Mouse (Mus musculus) limb, embryonic 10.5 days (tissue): ENCODE results near the gene Gabrr2. TPM values are rescaled to one million over a fixed set of nuclear protein-coding genes. Genes with fewer than 3 reads are reported as not detected.
"Not testable (repeated sequence)": the region's sequence is repeated elsewhere in the genome, so short reads cannot be mapped to it uniquely, and the experiment has no call there.

ENCODE experiments used
- DNase-seq: peaks from one replicate; pipeline ENCODE4 v3.0.0-alpha.2; 2017; ENCODE audit warnings: low spot score
- H3K27ac ChIP-seq: fragments of 300-500 bp; sonication (generic); 2 replicates; pipeline ENCODE4 v1.5.1; 2016; ENCODE audit warnings: mild to moderate bottlenecking
- H3K27me3 ChIP-seq: fragments of 300-500 bp; sonication (generic); 2 replicates; pipeline ENCODE4 v1.6.1; 2016; ENCODE audit warnings: low read depth, mild to moderate bottlenecking; ENCODE audit not compliant: poor library complexity, severe bottlenecking
- H3K36me3 ChIP-seq: fragments of 300-500 bp; sonication (generic); 2 replicates; pipeline ENCODE4 v1.6.1; 2016; ENCODE audit warnings: mild to moderate bottlenecking, moderate library complexity
- H3K4me1 ChIP-seq: fragments of 300-500 bp; sonication (generic); 2 replicates; pipeline ENCODE4 v1.6.1; 2016
- H3K4me3 ChIP-seq: fragments of 300-500 bp; sonication (generic); 2 replicates; pipeline ENCODE4 v1.5.1; 2016; ENCODE audit warnings: mild to moderate bottlenecking, moderate library complexity
- H3K9me3 ChIP-seq: fragments of 300-500 bp; sonication (generic); replicated peaks from 2 replicates; pipeline ENCODE4 v1.6.1; 2016; ENCODE audit warnings: mild to moderate bottlenecking
- whole genome bisulfite sequencing: fragments of 180-500 bp; shearing (Covaris S2); methylation state at CpG from one replicate; pipeline ENCODE4 v1.1.7; 2016; 5-methylcytosine and 5-hydroxymethylcytosine counted together
- polyA plus RNA-seq: library from polyadenylated mRNA; unstranded; fragments of >200 nt; fragmentation: Nextera tagmentation; extraction: Ambion mirVana; gene quantifications from 2 replicates; pipeline ENCODE4 v1.2.1, GENCODE M21; 2016

The Gabrr2 gene
- polyA plus RNA-seq, 1 experiment from 2014 or later: 0.10 TPM

DNA sequence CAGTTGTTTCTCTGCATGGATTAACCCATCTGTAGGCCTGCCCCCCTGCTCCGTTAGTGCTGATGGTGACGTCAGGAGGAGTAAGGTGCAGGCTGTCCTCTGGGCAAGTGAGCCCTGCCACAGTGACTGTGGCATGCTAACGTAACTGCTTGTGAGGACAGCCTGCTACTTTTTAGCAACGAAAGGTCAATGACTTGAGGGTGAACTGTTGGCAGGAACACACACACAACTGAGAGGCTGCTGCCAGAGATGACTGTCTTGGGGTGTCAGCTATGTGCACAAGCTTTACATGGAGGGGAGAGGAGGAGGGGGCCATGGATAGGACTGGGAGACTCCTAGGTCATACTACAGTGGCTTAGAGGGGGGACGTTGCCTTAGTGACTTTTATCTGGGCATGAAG lies 12.1 kb downstream of the Gabrr2 start:
- H3K27me3 ChIP-seq: no peaks in the 10 kb centered on the region
- H3K4me1 ChIP-seq: peaks cover 13% of the 10 kb centered on the region
- H3K9me3 ChIP-seq: no peaks in the 10 kb centered on the region
- WGBS: 81% methylated on average over 5 of the region's 5 CpGs
- no peak overlapping the region for H3K4me3 ChIP-seq
- DNase-seq: no peak
- H3K27ac ChIP-seq: no peak overlapping the region
- no peaks in the 10 kb centered on the region for H3K36me3 ChIP-seq

DNA sequence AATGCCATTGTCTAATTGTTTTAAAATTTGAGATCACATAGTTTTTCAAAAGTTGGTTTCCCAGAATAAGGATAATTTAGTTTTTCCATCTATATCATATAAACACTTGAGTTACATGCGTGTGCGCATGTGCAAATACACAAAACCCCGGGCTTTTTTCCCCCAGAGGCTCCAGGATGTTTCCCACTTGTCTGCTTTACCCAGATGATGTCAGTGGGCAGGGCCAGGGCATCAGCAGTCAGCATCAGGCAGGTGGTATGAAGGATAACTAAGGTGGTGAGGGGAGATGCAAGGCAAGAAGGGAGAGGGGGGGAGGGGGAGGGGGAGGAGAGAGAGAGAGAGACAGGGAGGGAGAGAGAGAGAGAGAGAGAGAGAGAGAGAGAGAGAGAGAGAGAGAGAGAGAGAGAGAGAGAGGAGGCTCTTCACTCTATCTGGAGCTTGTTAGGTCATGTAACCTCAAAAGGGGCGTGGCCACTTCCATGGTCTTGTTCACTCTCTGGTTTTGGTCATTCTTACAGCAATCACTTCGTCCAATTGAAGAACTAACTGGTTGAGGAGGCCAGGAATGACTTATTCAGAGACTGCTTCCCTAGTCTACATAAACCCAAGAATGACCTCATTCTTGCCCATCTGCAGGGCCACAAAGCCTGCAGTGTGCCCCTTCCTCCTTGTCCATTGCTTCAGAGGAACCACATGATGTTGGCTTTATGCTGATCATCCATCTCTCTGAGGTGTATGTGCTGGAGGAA lies 13.2 kb downstream of the Gabrr2 start:
- no peak for DNase-seq
- whole genome bisulfite sequencing: 83% methylated on average over 5 of the region's 5 CpGs
- Histone ChIP-seq H3K9me3 (no peaks in the 10 kb centered on the region), H3K36me3 (no peaks in the 10 kb centered on the region), H3K4me3 (no peak overlapping the region), H3K4me1 (peaks cover 13% of the 10 kb centered on the region), H3K27me3 (no peaks in the 10 kb centered on the region), H3K27ac (no peak overlapping the region)

DNA sequence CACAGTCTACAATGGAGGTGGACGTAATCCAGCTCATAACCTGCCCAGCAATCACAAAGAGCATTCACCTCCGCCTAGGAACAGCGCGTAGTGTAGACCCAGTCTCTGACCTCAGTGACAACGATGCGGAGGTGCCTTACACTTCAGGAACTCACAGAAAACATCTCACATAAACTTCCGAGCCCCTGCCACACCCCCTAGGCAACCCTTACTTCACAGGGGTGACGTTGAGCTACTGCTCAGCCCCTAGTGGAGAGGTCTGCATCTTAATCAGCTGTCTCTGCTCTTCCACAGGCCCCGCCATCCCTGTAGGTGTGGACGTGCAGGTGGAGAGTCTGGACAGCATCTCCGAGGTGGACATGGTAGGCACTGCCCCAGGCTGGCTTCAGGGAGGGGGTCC lies 14.4 kb downstream of the Gabrr2 start:
- Histone ChIP-seq H3K4me1 (peaks cover 13% of the 10 kb centered on the region), H3K27ac (no peak overlapping the region), H3K4me3 (no peak overlapping the region), H3K36me3 (no peaks in the 10 kb centered on the region), H3K9me3 (no peaks in the 10 kb centered on the region), H3K27me3 (no peaks in the 10 kb centered on the region)
- DNase-seq: no peak
- WGBS: 78% methylated on average over 11 of the region's 11 CpGs

DNA sequence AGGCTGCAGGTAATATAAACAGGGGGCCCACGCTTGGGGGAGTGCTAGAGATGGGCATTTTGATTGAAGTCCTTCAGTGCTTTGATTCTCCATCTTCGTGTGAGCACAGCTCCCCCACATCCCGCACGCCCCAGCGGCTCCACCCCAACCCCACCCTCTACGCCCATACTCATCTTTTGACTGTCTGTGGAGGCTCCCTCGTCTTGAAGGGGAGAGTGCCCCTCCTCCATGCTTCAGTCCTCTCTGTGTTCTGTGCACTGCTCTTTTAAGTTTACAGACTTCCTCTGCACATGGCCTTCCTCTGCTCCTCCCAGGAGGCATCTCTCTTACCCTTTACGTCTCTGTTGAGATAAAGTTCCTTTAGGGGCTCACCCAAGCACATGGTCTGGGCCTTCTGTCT lies 14.9 kb downstream of the Gabrr2 start:
- peaks cover 11% of the 10 kb centered on the region for H3K4me1 ChIP-seq
- 51% methylated on average over 8 of the region's 8 CpGs for WGBS
- no peak for DNase-seq
- H3K27me3 ChIP-seq: no peaks in the 10 kb centered on the region
- H3K36me3 ChIP-seq: no peaks in the 10 kb centered on the region
- no peak overlapping the region for H3K27ac ChIP-seq
- H3K9me3 ChIP-seq: no peaks in the 10 kb centered on the region
- H3K4me3 ChIP-seq: no peak overlapping the region

DNA sequence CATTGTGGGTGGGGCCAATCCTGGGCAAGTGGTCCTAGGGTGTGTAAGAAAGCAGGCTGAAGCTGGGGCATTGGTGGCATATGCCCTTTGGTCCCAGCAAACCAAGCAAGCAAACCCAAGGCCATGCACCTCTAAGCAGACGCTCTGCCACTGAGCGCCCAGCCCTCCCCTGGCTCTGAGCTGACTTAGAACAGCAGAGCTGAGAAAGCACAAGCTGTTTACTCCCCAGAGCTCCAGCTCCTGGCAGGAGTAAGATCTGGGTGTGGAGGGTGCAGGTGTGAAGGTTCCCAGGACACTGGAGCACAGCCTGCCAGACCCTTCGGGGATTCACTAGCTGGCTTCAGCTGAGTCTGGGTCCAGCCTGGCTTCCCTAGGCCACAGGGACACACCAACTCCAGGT lies 15.7 kb downstream of the Gabrr2 start:
- H3K27me3 ChIP-seq: no peaks in the 10 kb centered on the region
- no peak overlapping the region for H3K27ac ChIP-seq
- no peak for DNase-seq
- 89% methylated on average over 3 of the region's 3 CpGs for WGBS
- peaks cover 8% of the 10 kb centered on the region for H3K4me1 ChIP-seq
- no peak overlapping the region for H3K4me3 ChIP-seq
- no peaks in the 10 kb centered on the region for H3K36me3 ChIP-seq
- no peaks in the 10 kb centered on the region for H3K9me3 ChIP-seq

DNA sequence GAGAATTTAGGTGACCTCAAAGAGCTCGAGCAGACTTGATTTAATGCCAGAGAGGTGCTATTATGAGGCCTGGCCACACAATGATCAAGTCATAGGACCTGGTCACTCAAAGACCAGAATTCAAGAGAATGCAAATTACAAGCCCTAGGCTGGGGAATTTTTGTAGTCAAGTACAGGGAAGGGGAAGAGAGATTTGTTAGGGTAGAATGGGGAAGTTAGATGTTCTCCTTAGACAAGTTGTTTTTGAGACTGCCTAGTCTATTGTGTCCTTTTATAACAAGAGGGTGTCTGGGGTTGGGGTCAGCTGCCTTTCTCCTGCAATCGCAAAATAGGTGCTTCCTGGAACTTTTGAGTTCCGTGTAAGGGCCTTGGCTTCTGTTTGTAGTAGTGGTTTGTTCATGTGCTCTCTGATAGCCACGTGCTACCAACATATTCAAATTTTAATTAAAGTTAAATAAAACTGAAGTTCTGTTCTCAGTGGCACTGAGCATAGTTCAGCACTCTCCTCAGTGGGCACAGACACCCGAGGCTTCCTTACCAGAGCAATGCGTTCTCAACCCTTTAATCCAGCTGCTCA lies 36.4 kb downstream of the Gabrr2 start:
- DNase-seq: no peak
- no peaks in the 10 kb centered on the region for H3K27me3 ChIP-seq
- H3K27ac ChIP-seq: no peak overlapping the region
- H3K4me1 ChIP-seq: no peaks in the 10 kb centered on the region
- H3K9me3 ChIP-seq: no peaks in the 10 kb centered on the region
- no peaks in the 10 kb centered on the region for H3K36me3 ChIP-seq
- H3K4me3 ChIP-seq: no peak overlapping the region
- WGBS: 87% methylated on average over 6 of the region's 6 CpGs

DNA sequence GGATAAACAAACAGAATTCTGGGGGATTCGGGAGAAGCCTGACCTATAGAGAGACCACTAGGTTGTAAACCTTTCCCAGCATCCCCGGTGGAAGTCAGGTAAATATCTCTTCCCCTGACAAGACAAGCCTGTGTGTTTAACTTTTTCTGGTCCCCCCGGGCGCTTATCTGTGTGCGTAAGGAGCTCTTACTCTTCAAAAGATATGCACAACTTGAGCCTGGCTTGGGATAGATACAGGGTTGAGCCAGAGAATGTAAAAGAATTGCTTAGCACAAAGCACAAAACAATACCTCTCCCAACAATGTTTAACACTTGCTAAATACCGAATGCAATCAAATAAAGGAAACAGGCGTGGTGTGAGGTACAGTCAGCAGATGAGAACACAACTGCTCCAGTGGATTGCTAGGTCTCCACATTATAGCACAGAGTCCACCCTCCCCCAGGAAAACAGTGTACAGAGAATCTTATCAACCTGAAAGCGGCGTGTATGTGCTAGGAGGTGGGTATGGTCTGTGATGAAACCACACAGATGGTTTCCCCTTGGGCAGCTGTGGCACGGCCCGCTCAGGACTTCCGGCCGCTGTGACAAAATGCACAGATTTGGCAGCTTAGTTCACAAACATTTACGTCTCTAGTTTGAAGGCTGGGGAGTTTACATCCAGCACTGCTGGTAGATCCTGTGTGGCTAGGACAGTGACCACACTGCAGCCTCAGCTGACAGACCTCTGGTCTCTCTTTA lies 47.1 kb downstream of the Gabrr2 start:
- Histone ChIP-seq H3K9me3 (no peaks in the 10 kb centered on the region), H3K36me3 (no peaks in the 10 kb centered on the region), H3K27ac (no peak overlapping the region), H3K27me3 (no peaks in the 10 kb centered on the region), H3K4me1 (no peaks in the 10 kb centered on the region), H3K4me3 (no peak overlapping the region)
- no peak for DNase-seq
- WGBS: 90% methylated on average over 14 of the region's 14 CpGs

DNA sequence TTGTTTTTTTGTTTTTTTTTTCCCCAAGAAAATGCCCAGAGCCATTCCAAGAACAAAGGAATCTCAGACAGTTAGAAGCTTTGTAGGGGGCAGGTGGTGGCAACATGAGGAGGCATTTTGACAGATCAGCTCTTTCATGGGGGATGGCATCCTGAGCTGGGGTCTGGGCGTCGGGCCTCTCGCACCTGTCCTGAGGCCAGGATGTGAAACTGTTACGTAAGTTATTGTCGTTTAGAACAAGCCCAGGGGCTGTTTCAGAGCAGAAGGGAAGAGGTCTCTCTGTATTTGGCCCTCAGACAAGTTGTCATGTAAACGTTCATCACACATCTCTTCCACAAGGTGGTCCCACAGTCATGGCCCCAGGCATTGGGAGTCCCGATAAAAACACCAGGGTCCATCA lies 48.0 kb downstream of the Gabrr2 start:
- WGBS: 84% methylated on average over 7 of the region's 7 CpGs

DNA sequence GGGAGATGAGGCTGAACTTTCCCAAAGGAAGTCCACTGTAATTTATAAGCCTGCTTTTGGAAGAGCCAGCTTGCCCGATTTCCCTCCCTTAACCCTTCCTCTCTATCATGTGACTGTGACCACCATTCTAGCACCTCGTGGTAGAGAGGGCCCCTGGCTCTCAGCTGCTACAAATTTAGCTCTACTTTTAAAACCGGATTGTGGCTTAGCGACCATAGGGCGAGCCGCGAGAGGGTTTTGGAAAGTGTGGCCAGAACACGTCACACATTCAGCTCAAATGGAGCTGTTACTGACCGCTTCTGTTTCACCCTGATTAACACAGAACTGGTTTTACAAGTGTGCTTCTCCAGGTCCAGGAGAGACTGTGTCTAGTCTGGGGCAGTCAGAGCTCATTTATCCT lies 48.6 kb downstream of the Gabrr2 start:
- Histone ChIP-seq H3K9me3 (no peaks in the 10 kb centered on the region), H3K4me3 (no peak overlapping the region), H3K4me1 (no peaks in the 10 kb centered on the region), H3K27me3 (no peaks in the 10 kb centered on the region), H3K27ac (no peak overlapping the region), H3K36me3 (no peaks in the 10 kb centered on the region)
- no peak for DNase-seq
- WGBS: 92% methylated on average over 9 of the region's 9 CpGs

More for the DNA sequence above, 48.0 kb downstream of the Gabrr2 start:
- Histone ChIP-seq H3K27me3 (no peaks in the 10 kb centered on the region), H3K4me3 (no peak overlapping the region), H3K27ac (no peak overlapping the region), H3K4me1 (no peaks in the 10 kb centered on the region), H3K36me3 (no peaks in the 10 kb centered on the region), H3K9me3 (no peaks in the 10 kb centered on the region)
- no peak for DNase-seq

- H3K4me1 ChIP-seq, DNase-seq, H3K4me3 ChIP-seq, H3K9me3 ChIP-seq, H3K27me3 ChIP-seq, H3K36me3 ChIP-seq, H3K27ac ChIP-seq: not testable (repeated sequence)
- 97% methylated on average over 14 of the region's 14 CpGs for WGBS
Measured at GRCm38 (mm10) chr4:33112866-33113265, 50.1 kb downstream of the Gabrr2 start.

- H3K9me3 ChIP-seq, H3K4me1 ChIP-seq, H3K27ac ChIP-seq, H3K27me3 ChIP-seq, H3K4me3 ChIP-seq, H3K36me3 ChIP-seq: not testable (repeated sequence)
- 6% methylated on average over 3 of the region's 3 CpGs for WGBS
- peak; percentile 82 for DNase-seq
Measured at GRCm38 (mm10) chr4:33119118-33119517, 56.3 kb downstream of the Gabrr2 start.

DNA sequence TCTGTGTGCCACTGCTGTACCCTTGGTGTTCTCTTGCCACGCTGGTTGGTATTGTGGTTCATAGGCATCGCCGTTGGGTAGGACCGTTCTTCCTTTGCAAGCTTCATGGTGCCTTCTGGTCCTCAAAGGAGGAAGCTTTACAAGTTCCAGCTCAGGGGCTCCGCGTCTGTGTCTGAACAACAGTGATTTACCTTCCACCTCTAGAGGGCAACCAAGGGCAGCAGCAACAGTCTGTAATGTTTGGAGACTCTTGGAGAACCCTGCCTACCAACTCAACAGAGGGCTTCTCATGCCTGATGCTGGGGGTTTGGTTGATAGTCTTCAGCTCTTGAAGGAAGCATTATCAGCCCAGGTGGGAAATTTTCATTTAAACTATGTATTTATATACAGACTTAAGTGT lies 61.7 kb downstream of the Gabrr2 start:
- Histone ChIP-seq H3K4me3 (no peak overlapping the region), H3K4me1 (no peaks in the 10 kb centered on the region), H3K27me3 (no peaks in the 10 kb centered on the region), H3K36me3 (no peaks in the 10 kb centered on the region), H3K27ac (no peak overlapping the region), H3K9me3 (no peaks in the 10 kb centered on the region)
- 84% methylated on average over 6 of the region's 6 CpGs for WGBS
- peak; percentile 37 for DNase-seq

- Histone ChIP-seq H3K36me3 (no peaks in the 10 kb centered on the region), H3K4me3 (no peak overlapping the region), H3K27me3 (no peaks in the 10 kb centered on the region), H3K9me3 (no peaks in the 10 kb centered on the region), H3K4me1 (no peaks in the 10 kb centered on the region), H3K27ac (no peak overlapping the region)
- WGBS: 82% methylated on average over 10 of the region's 10 CpGs
- no peak for DNase-seq
Measured at GRCm38 (mm10) chr4:33125409-33126084, 62.7 kb downstream of the Gabrr2 start.
